Mouse (Mus musculus) thymus, postnatal 0 days (tissue): Measurements from ENCODE around the gene Rab25. TPM values are rescaled to one million over a fixed set of nuclear protein-coding genes. Genes with fewer than 3 reads are reported as not detected.

Experiments
- DNase-seq: peaks from one replicate; pipeline ENCODE4 v3.0.0-alpha.2; 2015; ENCODE audit warnings: low spot score
- polyA plus RNA-seq: library from polyadenylated mRNA; unstranded; fragments of >200 nt; fragmentation: Nextera tagmentation; extraction: Ambion mirVana; gene quantifications from 2 replicates; pipeline ENCODE4 v1.2.1, GENCODE M21; 2015

Rab25 gene
- polyA plus RNA-seq, 1 experiment from 2014 or later: 3.5 TPM

GRCm38 (mm10) chr3:88567892-88568291 lies 19.8 kb upstream of the Rab25 start:
- DNase-seq: no peak

DNA sequence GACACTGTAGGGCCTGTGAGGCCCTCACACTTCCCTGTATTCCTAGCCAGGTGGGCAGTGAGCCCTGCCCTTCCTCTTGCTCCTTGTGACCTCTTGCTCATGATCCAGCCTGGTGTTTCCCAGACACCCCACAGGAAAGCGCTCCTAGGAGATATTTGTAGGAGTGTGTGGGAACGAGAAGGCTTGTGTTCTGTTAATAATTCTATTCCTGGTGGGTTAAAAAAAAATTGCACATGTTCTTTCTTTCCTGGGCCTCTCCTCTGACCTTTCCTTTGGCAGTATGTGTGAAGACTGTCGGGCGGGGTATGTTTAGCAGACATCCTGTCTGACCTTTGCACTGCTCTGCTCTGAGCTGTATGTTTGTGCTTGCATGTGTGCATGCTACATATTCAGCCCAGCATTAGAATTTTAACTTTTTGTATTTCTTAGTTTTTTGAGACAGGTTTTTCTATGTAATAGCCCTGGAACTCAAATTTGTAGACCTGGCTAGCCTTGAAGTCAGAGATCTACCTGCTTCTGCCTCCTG lies 18.5 kb upstream of the Rab25 start:
- DNase-seq: no peak

DNA sequence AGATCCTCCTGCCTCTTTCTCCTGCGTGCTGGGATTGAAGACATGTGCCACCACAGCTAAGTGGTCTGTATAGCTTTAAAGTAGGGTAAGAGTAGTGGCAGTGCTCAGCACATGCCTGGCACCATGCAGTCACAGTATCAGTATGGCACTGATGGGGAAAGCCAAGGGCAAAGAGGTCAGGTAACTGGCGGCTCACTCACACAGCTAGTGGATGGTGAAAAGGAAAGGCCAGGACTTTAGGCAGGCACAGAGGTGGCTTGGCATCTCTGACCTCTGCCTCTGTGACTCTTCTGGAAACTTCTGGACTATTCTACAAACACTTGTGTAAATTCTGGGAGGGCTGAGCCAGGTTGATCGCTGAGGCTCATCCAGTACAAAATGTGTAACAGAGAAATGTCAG lies 18.0 kb upstream of the Rab25 start:
- DNase-seq: no peak

DNA sequence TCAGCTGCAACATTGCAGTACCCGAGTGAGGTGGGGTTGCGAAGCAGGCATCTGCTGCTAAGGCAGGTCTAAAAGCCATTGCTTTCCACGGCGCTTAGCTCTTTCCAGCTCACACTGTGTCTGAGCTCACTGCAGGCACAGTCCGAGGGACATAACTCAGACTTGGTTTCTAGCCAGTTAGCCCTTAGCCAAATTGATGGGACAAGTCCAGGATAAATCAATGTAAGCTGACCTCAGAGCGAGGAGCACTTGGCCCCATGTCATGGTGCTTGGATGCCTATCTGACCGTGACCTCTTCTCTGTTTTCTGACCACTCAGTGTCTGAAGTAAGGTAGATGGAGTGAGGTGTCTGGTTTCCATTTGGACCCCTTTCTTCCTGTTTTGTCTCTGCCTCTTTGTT lies 15.9 kb upstream of the Rab25 start:
- no peak for DNase-seq

DNA sequence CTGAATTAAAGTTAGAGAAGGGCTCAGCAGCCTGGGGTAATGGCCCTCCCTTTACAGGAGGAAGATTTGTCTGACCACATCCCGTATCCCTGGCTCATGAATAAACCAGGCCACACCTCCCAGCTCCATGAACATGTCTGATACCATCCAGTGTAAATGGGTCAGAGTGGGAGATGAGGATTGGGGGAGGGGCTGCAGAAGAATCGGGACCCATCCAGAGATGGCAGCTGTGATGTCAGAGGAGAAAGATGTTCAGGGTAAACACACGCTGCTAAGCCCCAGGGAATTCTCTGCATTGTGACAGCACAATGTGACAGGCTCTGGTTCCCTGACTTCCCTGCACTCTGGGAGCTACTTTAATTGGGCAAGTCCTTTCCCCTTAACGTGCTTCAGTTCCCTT lies 15.3 kb upstream of the Rab25 start:
- DNase-seq: no peak

- no peak for DNase-seq
These were observed 13.9 kb upstream of the Rab25 start for GRCm38 (mm10) chr3:88561989-88562388.

DNA sequence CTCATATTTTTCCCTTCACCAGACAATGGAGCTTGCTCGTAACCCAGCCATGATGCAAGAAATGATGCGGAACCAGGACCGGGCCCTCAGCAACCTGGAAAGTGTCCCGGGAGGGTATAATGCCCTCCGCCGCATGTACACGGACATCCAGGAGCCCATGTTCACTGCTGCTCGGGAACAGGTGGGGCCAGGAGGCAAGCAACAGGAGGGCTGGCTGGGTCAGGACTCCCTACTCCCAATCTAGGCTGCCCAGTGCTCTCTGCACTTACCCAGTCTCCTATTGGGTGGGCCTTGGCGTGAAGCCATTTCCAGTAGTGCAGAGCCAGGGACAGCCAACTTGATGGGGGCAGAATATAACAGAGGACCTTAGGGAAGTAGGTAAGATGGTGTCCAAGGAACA lies 11.5 kb upstream of the Rab25 start:
- no peak for DNase-seq

DNA sequence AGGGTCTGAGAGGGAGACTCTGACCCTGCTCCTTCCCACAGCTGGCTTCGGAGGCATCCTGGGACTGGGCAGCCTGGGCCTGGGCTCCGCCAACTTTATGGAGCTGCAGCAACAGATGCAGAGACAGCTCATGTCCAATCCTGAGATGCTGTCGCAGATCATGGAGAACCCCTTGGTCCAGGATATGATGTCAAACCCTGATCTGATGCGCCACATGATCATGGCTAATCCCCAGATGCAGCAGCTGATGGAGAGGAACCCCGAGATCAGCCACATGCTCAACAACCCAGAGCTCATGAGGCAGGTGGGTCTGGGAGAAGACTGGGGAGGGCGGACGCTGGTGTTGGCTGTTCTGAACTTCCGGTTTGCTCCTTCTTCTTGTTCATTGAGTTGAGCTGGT lies 8.5 kb upstream of the Rab25 start:
- no peak for DNase-seq

- DNase-seq: no peak
These were observed 7.6 kb upstream of the Rab25 start for GRCm38 (mm10) chr3:88555731-88556130.

DNA sequence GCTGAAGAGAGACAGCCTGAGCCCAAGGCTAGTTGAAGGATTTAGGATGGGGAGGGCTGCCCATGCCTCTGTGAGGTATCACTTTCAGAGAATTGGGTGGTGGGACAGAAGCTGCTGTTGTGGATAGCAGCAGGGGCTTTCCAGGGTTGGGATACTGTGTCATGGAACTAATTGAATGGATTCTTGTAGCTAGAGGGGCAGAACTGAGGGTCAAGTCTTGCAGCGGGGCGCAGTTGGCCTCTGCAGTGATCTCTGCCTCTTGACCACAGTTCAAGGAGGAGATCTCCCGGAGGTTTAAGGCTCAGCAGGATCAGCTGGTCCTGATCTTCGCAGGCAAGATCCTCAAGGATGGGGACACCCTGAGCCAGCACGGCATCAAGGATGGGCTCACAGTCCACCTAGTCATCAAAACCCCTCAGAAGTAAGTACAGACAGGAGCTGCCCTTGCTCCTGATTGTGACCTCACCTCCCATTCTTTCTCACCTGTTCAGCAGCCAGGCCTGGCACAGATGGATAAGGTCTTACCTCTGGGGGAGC lies 7.0 kb upstream of the Rab25 start:
- no peak for DNase-seq

- peak; percentile 54 for DNase-seq
These were observed 5.9 kb upstream of the Rab25 start for GRCm38 (mm10) chr3:88553880-88554586.

DNA sequence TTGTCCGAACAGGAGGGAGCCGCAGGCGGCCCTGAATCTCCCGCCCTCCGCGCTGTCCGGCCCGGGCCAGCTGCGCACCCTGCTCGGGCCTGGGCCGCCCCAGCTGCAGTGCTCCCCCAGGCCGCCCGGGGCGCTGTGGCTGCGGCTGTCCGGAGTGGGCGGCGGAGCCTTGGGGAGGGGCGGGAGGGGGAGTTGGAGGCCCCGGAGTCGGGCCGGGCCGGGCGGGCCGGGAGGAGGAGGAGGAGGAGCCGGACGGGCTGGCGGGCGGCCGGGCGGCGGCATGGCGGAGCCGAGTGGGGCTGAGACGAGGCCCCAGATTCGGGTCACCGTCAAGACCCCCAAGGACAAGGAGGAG lies 5.4 kb upstream of the Rab25 start, which contains the start of gene Ubqln4:
Gene Ubqln4, plus strand, starts transcription at position 234 of the 355 bp plus-strand sequence.
- DNase-seq: peak; percentile 82

GRCm38 (mm10) chr3:88552676-88553524 lies 4.8 kb upstream of the Rab25 start, which contains the start of gene Lamtor2:
Gene Lamtor2 (minus strand): TSS chr3:88553074.
- peak; percentile 96 for DNase-seq

DNA sequence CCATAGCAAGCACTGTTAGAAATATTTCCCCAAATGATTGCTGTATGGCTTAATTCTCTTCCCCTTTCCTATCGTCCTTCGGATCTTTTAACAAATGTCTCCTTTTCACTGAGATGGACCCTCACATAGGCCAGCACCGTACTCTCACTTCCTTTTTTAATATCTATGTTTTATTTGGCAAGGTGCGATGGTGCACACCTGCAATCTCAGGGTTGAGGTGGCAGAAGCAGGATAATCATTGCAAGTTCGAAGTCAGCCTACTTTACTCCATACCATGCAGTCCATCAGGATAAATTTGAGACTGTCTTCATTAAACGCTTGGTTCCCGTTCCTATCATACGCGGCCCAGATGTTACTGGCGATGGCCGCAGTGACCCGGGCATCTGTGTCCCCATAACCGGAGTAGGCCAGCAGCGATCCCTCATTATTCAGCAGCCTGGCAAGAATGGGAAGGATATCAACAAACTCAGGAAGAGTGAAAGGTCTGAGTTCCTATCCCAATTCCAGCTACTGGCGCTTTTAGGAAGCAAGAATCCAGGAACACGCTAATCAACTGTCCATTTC lies 4.1 kb upstream of the Rab25 start:
- DNase-seq: no peak

DNA sequence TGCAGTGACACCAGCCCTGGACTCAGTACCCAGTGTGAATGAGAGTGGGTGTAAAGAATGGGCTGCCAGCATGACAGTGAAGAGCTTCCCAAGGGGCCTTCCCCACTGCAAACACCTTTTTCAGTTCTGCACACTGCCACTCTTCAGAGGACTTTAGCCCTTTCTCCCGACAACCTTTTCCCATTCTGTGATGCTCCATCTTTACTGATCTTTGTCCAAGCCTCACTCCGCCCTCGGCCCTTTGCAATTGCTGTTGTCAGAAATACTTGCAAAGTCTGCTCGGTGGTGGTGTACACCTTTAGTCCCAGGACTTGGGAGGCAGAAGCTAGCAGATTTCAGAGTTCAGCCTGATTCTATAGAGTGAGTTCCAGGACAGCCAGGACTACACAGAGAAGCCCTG lies 3.5 kb upstream of the Rab25 start:
- DNase-seq: no peak

DNA sequence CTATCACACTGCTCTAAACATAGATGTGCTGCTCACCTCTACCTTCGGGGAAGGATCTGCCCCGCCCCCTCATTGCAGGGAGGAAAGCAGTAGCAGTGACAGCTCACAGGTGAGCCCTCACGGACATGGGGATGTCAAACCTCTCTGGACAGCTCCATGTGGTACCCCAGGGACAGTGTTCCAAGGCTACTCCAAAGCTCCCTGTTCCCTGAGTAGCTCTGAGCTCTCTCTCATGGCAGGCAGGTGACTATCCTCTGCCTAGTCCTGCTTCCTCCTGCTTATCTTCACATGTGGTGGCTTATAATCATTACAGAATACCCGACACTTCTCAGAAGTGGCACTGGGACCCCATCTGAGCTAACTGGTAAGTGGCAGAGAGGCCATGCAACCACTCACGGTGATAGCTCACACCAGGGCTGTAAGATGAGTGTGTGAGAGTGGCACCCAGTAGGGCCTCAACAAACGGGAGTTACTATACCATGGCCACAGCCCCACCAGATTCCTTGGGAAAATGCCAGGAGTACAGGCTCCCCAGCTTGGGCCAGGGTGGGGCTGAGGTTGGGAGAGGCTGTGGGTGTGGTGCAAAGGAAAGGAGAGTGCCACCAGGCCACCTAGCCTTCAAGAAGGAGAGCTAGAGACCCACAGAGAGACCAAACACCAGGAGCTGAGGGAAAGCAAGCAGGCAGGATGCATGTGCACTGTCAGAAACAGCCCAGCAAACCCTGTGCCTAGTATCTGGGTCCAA lies 1.3 kb downstream of the Rab25 start:
- DNase-seq: no peak

DNA sequence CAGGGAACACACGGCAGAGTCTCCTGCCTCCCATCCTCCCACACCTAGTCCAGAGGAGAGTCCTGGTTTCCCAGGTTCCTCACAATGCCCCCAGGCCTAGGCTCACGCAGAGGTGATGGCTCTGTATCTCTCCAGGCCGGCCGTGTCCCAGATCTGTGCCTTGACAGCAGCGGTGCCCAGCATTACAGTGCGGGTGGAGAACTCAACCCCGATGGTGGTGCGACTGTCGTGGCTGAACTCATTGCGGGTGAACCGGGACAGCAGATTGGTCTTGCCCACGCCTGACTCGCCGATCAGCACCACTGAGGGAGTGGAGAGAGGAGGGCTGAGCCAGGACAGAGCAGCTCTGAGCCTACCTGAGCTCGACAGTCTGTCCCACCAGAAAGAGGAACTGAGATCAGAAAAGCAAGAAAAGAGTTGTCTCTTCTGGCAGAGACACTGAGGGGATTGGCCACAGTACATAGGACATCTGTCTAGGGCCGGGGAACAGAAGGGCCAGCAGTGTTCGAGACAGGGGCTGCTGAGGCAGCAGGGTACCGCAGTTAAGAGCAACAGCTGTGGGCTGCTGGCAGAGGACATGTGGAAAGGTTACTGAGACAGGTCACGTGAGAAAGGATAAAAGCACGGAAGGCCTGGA lies 3.0 kb downstream of the Rab25 start:
- no peak for DNase-seq

DNA sequence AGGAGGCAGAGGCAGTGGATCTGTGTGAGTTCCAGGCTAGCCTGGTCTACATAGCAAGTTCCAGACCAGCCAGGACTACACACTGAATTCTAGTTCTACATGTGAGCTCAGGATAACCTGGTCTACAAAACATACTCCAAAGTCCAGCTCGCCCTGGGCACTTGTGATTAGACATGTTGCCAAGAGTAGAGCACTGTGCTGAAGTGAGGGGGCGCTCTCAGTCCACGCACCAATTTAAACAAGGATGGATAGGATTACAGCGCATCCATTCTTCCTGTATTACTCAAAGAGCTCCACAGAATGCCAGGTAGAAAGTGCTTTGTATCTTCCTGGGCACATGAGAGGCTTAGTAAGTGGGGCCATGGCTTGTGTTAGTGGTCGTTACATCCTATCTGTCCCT lies 3.6 kb downstream of the Rab25 start:
- DNase-seq: no peak

DNA sequence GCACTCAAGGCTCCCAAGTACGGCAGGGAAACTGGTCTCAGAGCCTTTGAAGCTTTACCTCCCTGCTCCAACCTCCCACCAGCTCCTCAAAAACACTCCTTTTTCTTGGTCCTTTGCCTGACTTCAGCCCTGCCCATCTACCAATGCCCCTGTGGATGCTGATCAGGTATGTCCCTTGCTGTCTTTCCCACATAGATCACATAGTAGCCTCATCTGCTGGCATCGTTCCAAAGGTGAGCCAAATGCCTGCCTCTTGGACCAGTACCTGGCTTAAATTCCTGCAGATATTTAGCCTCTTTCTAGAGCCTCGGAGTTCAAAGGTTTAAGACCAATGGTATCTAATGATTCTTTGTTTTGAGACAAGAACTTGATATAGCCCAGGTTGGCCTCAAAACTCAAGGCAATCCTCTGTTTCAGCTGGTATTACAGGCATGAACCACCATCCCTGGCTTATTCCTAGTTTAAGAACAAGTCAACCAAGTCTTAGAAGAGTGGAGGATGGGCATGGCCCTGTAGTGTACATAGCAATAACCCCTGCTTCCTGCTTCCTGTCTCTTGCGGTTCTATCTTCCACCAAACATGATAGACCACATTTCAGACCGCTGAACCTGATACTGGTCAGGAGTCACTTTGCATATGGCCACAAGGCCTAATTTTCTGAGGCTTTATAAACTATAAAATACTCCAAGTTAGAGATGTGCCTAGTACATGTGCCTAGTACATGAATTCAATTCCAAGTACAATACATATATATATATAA lies 4.3 kb downstream of the Rab25 start:
- DNase-seq: no peak

DNA sequence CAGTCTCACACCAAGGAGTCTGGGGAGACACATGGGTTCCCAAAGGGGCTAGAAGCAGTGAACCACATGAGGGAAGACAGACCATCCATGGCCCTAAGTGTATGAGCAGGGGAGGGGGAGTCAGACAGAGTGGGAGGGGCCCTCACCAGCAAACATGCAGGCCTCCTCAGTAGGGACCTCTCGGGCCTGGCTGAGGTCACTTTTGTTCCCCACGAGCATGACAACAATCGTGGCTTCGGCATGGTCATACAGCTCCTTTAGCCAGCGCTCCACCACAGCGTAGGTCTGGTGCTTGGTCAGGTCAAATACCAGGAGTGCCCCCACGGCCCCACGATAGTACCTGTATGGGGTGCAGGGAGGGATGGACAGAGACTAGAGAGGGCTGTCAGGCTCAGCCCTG lies 4.9 kb downstream of the Rab25 start:
- no peak for DNase-seq
